Mouse (Mus musculus): ENCODE results near the gene Slc34a1.
"Not testable (repeated sequence)": the region's sequence is repeated elsewhere in the genome, so short reads cannot be mapped to it uniquely, and the experiment has no call there.

Slc34a1 gene

GRCm38 (mm10) chr13:55404853-55405782 is 7.1 kb downstream of the Slc34a1 start:
- DNase-seq = peak; percentile 69

GRCm38 (mm10) chr13:55405783-55406390 is 7.9 kb downstream of the Slc34a1 start:
- DNase-seq = no peak

- DNase-seq = no peak
Measured at GRCm38 (mm10) chr13:55407341-55407740, 9.4 kb downstream of the Slc34a1 start.

DNA sequence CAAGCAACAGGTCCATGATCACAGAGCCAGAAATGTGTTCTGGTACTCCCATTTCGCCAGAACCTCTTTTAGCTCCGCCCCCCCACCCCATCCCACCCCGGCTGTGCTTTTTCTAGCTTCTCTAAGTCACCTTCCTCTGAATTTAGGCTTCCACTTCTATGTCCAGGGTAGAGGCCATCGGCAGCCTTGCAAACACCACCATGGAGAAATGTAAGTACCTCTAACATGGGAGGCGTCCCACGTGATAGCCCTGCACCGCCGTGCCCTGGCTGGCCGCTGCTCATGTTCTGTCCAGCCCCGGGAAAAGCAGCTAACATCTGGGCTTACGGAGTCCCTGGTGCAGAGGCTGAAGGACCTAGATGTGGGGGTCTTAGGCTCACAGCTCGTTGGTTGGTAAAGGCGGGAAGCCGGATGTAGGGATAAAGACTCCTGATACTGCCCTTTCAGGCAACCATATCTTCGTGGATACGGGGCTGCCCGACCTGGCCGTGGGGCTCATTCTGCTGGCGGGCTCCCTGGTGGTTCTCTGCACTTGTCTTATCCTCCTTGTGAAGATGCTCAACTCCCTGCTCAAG is 10.6 kb downstream of the Slc34a1 start:
- DNase-seq = no peak

DNA sequence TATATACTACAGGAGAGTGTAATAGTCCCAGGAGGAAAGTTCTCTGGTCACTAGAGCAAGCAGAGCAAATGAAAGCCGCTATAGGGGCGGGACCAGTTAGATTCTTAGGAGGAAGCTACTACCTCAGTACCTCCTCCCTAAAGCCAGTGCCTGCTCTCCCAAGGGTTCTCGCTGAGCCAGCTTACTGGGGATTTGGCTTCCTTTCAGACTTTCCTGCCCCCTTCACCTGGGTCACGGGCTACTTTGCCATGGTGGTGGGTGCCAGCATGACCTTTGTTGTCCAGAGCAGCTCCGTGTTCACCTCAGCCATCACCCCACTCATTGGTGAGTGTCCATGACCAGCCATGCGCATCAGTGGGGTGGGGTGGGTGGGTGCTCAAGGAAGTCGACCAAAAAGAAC is 13.8 kb downstream of the Slc34a1 start:
- DNase-seq = no peak

DNA sequence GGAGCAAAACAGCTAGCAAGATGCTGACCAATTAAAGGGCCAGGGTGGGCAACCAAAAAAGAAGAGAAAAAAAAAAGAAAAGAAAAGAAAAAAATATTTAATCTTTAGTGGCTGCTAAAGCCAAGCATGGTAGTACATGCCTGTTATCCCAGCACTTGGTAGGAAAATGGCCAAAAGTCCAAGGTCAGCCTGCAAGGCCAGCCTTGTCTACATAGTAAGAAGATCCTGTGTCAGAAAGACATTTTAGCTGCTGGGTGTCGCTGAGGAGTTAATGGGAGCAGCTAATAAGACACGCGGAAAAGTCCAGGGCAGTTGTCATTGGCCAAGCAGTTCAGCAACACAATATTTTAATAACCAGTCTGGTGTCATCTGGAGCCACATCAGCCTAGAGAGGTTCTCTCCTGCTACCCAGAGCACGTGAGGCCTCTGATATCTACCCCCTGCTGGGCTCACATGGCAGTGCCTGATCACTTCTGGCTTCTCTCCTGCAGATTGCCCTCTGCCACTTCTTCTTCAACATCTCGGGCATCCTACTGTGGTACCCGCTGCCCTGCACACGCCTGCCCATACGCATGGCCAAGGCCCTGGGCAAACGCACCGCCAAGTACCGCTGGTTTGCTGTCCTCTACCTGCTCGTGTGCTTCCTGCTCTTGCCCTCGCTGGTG is 14.8 kb downstream of the Slc34a1 start:
- no peak for DNase-seq

DNA sequence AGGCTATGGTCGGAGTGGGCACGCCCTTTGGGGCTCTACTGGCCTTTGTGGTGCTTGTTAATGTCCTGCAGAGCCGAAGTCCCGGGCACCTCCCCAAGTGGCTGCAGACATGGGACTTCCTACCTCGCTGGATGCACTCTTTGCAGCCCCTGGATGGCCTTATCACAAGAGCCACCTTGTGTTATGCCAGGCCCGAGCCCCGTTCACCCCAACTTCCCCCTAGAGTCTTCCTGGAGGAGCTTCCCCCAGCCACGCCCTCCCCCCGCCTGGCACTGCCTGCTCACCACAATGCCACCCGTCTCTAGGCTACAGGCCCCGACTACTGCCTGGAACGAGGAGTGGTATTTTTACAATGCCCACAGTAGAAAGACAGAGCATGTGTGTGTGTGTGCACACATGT is 15.3 kb downstream of the Slc34a1 start:
- DNase-seq = no peak

DNA sequence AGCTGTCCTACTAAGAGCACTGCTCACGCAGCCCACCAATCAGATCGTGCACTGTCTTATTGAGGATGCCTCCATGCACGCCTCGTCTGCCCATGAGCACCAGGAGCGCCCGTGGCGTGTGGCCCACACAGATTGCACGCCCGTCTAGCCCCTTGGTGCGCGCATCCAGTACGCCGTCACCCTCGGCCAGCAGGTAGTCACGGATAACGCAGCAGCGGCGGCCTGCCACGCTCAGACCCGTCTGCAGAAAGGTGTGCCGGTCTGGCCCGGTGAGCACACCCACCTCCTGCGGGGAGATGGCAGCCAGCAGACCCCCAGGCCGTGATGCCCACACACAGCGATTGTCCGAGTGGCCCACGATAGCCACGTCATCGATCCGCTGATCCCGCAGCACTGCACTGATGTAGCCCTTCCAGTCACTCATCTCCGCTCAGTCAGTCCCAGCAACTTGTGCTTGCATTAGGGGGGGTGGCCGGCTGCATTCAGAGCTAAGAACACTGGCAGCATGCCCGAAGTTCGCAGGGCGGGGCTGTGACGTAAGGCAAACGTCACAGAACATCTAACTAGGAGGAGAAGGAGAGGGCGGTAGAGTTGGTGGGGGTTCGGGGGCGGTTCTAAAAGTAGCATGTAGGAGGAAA is 16.9 kb downstream of the Slc34a1 start, which contains the start of gene Pfn3:
Pfn3 (minus strand) TSS at position 490 of the 638 bp plus-strand sequence.
- DNase-seq = no peak

DNA sequence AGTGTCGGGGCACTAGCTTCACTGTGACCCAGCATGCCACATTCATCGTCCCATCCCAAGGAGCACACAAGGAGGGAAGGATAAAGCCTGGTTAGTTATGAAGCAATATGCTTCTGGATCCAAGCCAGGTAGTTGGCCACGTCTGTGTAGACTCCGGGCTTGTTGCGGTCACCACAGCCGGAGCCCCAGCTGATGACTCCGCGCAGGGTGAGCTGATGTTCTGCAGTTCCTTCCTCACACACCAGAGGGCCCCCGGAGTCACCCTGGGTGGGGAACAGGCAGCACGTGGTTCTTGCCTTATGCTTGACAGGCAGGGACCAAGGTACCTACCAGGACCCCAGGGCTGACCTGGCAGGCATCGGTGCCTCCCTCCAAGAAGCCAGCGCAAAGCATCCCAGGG is 20.0 kb downstream of the Slc34a1 start:
- DNase-seq = peak; percentile 86

- DNase-seq = no peak
Measured at GRCm38 (mm10) chr13:55419142-55419541, 21.2 kb downstream of the Slc34a1 start.

DNA sequence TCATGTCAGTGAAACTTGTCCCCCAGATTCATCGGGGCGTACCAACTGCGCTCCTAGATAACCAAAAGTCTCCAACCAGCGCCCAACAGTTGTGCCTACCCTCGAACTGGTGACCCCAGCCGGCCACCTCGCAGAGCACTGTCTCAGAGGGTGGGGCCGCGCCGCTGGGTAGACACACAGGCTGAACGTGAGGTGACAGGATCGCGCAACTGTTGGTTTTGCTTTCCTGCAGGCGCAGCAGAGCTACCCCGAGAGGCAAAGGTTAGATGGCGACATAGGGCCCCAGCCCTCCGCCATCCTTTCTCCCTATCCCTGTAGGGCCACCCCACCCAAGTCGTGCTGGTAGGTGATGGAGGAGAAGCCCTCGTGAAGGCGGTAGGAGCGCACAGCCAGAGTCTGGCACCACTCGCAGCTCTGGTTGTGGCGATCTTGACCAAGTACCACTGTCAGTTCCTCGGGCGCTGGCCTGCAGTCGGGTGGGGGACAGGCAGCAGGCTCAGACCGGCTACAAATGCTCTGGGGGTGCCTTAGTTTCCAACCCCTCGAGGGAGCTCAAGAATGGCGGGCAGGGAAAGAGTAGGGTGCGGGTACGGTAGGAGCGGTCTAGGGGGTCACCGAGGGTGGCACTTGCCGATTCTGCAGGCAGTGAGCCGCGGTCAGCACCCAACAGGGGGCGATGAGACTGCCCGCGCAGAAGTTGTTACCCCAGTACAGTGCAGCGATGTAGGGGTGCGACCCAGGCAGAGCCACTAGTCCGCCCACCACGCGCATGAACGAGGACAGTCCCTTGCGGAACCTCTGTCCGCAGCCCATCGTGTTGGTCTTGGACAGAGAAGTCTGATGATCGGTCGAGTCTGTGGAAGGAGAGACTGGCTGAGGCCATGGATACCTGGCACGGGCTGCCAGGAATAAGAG is 22.3 kb downstream of the Slc34a1 start:
- DNase-seq = no peak

- peak; percentile 56 for DNase-seq
Measured at GRCm38 (mm10) chr13:55420933-55421800, 23.2 kb downstream of the Slc34a1 start.

DNA sequence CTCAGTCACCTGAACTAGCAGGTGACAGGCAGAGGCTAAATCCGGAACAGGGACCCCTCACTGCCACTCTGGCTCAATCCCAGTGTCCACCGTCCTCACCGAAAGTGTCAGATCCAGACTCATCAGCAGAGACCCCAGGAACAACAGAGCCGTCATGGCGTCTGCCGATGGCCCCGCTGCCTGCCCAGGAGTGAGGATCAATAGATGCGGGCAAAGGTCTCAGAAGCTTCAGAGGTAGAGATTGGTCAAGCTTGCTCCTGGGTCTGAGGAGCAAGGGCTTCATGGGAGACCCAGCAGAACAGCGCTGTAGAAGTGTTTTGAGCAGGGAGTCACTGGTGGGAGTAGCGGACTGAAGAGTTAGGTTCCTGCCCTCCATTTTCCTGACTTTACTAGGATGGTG is 28.6 kb downstream of the Slc34a1 start, which contains the start of gene F12:
F12 (minus strand) TSS at position 181 of the 400 bp plus-strand sequence.
- DNase-seq = no peak

DNA sequence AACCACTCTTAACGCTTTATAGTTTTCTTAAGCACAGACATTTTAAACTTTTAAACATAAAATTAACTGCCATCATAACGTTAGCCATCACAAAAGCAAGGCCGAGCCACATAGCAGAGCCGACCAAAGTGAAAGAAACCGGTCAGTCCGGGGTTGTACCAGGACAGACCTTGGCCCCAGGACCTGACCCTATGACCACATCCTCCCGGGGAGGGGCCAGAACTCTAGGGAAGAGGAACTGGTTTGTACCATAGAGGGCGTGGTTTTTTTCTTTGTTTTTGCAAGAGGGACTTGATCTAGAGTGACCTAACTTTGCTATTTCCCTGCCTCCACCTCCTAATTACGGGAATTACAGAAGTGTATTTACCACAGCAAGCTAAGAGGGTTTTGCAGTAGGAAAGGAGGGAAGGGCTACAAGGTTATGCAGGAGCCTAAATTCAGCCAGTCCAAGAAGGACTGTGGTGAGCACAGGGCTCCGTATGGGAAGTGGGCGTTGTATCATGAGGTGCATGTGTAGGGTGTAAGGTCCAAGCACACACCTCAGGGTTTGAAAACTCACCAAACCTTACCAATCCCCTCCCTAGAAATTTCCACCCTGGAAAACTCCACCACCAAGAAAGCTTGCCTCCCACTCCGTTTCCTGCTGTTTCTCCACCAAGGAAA is 31.4 kb downstream of the Slc34a1 start:
- DNase-seq = no peak

DNA sequence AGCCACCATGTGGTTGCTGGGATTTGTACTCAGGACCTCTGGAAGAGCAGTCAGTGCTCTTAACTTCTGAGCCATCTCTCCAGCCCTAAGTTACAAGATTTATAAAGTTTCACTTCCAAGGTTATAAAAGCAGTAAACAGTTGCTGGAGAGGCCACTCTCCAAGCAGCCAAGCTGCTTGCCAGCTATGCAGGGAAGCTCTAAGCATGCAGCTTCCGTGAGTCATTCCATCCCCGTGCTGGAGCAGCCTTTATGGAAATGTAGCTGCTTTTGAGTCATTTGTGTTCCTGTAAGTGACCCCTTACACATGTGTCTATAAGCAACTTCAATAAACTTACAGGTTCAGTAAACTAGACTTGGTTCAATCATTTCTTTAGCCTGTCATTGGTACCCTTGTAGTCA is 32.6 kb downstream of the Slc34a1 start:
- no peak for DNase-seq

DNA sequence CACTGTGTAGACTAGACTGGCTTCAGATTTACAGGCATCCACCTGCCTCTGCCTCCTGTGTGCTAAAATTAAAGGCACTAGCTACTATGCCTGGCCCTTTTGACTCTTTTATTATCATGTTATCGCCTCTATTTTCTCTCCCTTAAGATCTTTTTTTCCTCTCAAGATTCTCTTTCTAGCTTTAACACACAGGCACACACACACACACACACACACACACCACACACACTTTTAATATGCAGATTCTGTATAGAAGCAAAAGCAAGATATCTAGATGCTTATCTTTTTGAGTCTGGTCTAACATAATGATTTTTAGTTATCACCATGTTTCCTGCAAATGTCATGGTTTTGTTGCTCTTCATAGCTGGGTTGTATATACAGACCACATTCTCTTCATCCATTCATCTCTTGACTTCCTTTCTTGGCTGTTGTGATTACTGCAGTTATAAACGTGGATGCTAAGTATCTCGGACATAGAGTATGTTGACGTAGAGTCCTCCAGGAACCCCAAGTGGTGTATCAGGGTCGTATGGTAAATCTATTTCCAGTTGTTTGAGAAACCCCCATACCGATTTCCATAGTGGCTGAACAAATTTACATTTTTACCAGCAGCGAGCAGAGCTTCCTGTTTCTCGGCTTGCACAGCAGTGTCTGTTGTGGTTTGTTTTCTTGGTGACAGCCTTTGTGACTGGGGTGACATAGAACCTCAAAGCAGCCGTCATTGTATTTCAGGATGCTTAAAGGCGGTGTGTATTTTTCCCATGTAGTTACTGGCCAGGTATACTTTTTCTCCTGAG is 34.1 kb downstream of the Slc34a1 start:
- no peak for DNase-seq

DNA sequence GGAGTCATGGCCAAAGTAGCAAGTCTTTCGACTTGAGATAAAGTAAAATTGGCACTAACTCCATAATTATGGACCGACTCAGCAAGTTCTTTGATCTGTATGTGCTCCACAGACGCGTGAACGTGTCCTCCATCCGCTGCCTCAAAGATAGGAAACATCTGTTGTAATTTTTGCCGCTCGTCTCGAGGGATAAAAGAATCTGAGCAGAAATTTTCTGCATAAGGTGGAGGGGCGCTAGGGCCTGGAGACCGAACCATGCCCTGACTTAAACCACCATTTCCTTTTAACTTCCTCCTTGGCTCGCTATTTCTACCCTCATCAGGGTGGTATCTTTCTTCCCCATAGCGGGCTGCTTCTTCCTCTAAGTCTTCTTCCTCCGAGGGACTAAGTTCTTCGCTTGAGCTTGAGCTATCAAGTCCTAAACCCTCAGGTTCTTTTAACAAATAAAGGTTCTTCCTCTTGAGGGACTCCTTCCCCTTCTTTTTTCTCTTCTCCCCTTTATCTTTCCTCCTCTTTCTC is 39.2 kb downstream of the Slc34a1 start:
- not testable (repeated sequence) for DNase-seq

DNA sequence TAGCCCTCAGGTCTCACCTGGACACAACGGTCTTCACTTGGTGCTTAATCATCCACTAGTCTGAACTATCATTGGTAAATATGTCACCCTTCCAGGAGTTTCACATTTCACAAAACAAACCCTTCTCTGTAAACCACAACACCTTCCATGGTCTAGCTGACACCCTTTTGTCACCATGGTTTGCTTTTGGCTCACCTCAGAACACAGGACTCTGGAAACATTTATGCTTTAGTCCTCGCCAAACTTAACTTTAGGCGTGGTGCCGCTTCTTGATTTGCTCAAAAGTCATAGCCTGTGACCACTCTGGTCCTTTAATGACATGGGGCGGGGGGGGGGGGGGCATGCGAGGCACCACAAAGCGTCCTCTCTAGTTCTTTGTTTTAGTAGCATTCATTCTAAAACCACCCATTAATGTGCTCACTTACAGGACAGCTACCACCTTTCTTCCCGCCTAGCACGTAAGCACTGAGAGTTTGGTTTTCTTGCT is 45.9 kb downstream of the Slc34a1 start:
- DNase-seq = no peak

Measured in cerebellum, adult 8-10 months (tissue).